Comparison of ENCODE assay signal across 15 mouse cellular contexts in genomic region chr6:134717886-134718667, GRCm38 (mm10).
A peak's percentile ranks its signal among the peaks of the same experiment; 100 is the strongest.
DNase-seq lines count a peak whose midpoint lies in the region; ATAC-seq and TF ChIP-seq lines count a peak whose summit lies in the region.
"Had no signal": no experiment of that assay in that cellular context is flagged by ENCODE, and none has a peak within 500 bp of the region (broad histone marks: within the 10 kb centered on the region; RNA-seq: fewer than 3 reads in every experiment).

No protein-coding gene starts in this region.

- H3K27ac ChIP-seq in heart, postnatal 0 days (ENCODE audit: low read depth), result no peak overlapping the region
- H3K27ac ChIP-seq in left cerebral cortex, adult 2 months, result peak overlapping the region; percentile 47; the same call in 1 of the 2 replicates
- peak overlapping the region; percentile 72 for H3K27ac ChIP-seq in small intestine, adult 2 months (ENCODE audit: insufficient read depth, low read depth, low read length)
- H3K27ac ChIP-seq: embryonic facial prominence, embryonic 15.5 days; heart, embryonic 15.5 days; limb, embryonic 13.5 days; midbrain, embryonic 10.5 days had no signal

- ATAC-seq in heart, postnatal 0 days (ENCODE audit: insufficient read depth, low read depth), result peak; percentile 24; the same call in 1 of the 2 replicates
- ATAC-seq: hindbrain, embryonic 16.5 days; liver, postnatal 0 days had no signal

- H3K4me1 ChIP-seq in heart, postnatal 0 days (ENCODE audit: control insufficient read depth, insufficient read depth), result peaks cover 10% of the 10 kb centered on the region; the same call in 1 of the 2 replicates
- H3K4me1 ChIP-seq in small intestine, adult 2 months (ENCODE audit: control insufficient read depth, insufficient read depth, insufficient read length, low read length), result peaks cover 25% of the 10 kb centered on the region
- H3K4me1 ChIP-seq: limb, embryonic 13.5 days; midbrain, embryonic 10.5 days had no signal

- DNase-seq in heart, postnatal 0 days (ENCODE audit: low spot score), result no peak
- no peak for DNase-seq in heart, postnatal 25 days (ENCODE audit: low spot score)
- peak; percentile 34 for DNase-seq in lung, postnatal 10 days
- no peak for DNase-seq in lung, adult 18-20 months
- DNase-seq in left cerebral cortex, adult 2 months (ENCODE audit: extremely low spot score in 1 of 2, low spot score in 2 of 2), result peak in 1 of 2 experiments; percentile 54
- no peak for DNase-seq in urinary bladder, postnatal 36 days (ENCODE audit: low spot score in 2 of 2)
- DNase-seq: cerebellum, adult 11 months; liver, postnatal 0 days; thymus, postnatal 14 days had no signal

- no peaks in the 10 kb centered on the region for H3K9me3 ChIP-seq in heart, postnatal 0 days (replicated peaks; ENCODE audit: control insufficient read depth, low read length)
- H3K9me3 ChIP-seq: embryonic facial prominence, embryonic 15.5 days; heart, embryonic 15.5 days; limb, embryonic 13.5 days; midbrain, embryonic 10.5 days had no signal

- 65% methylated on average over 20 of the region's 20 CpGs for WGBS in heart, postnatal 0 days
- WGBS in small intestine, adult 2 months, result 65% methylated on average over 20 of the region's 20 CpGs

- H3K9ac ChIP-seq in heart, postnatal 0 days (replicated peaks; ENCODE audit: low read depth, low read length), result no peak overlapping the region
- H3K9ac ChIP-seq: embryonic facial prominence, embryonic 15.5 days; heart, embryonic 15.5 days; limb, embryonic 13.5 days; liver, postnatal 0 days had no signal

- H3K4me3 ChIP-seq in heart, postnatal 0 days (ENCODE audit: low read depth, low read length), result no peak overlapping the region
- no peak overlapping the region for H3K4me3 ChIP-seq in left cerebral cortex, adult 2 months
- no peak overlapping the region for H3K4me3 ChIP-seq in small intestine, adult 2 months (ENCODE audit: low read depth, low read length)
- H3K4me3 ChIP-seq: embryonic facial prominence, embryonic 15.5 days; heart, embryonic 15.5 days; limb, embryonic 13.5 days; midbrain, embryonic 10.5 days had no signal

- no peak overlapping the region for H3K4me2 ChIP-seq in heart, postnatal 0 days (ENCODE audit: low read depth, low read length)
- H3K4me2 ChIP-seq: embryonic facial prominence, embryonic 15.5 days; heart, embryonic 15.5 days; limb, embryonic 13.5 days had no signal

- no peak for TF ChIP-seq CTCF in heart, postnatal 0 days (IDR thresholded peaks at IDR 0.05; ENCODE audit: low read depth)
- no peak for TF ChIP-seq CTCF in left cerebral cortex, adult 2 months (IDR thresholded peaks at IDR 0.05)
- no peak for TF ChIP-seq CTCF in small intestine, adult 2 months (IDR thresholded peaks at IDR 0.05; ENCODE audit: extremely low read depth, insufficient read length, insufficient replicate concordance, low read depth, low read length)

- TF ChIP-seq POLR2A in small intestine, adult 2 months (IDR thresholded peaks at IDR 0.05; ENCODE audit: low read depth, low read length), result no peak

- intact Hi-C loops in heart, postnatal 25 days (cut with DNase I), result no loop called here
- intact Hi-C loops in left cerebral cortex, adult 2 months (cut with DNase I), result loop anchor here (5.0 kb wide), 2 partner anchors 51 to 74 kb away; partner anchors contain the start of gene Dusp16

- no peak for TF ChIP-seq EP300 in heart, postnatal 0 days (IDR thresholded peaks at IDR 0.05; ENCODE audit: low read depth)

- H3K36me3 ChIP-seq in heart, postnatal 0 days (replicated peaks; ENCODE audit: control insufficient read depth, insufficient read depth, low read length), result peaks cover 58% of the 10 kb centered on the region
- peaks cover 46% of the 10 kb centered on the region for H3K36me3 ChIP-seq in small intestine, adult 2 months (ENCODE audit: control insufficient read depth, insufficient read depth, low read length)

- H3K27me3 ChIP-seq in heart, postnatal 0 days (ENCODE audit: control insufficient read depth, insufficient read depth, low read length), result no peaks in the 10 kb centered on the region
- H3K27me3 ChIP-seq in small intestine, adult 2 months (ENCODE audit: control insufficient read depth, insufficient read depth, low read length), result no peaks in the 10 kb centered on the region
- H3K27me3 ChIP-seq: embryonic facial prominence, embryonic 15.5 days; heart, embryonic 15.5 days; limb, embryonic 13.5 days had no signal
